Mouse (Mus musculus): Measurements from ENCODE around the gene Dlx1.

DNA sequence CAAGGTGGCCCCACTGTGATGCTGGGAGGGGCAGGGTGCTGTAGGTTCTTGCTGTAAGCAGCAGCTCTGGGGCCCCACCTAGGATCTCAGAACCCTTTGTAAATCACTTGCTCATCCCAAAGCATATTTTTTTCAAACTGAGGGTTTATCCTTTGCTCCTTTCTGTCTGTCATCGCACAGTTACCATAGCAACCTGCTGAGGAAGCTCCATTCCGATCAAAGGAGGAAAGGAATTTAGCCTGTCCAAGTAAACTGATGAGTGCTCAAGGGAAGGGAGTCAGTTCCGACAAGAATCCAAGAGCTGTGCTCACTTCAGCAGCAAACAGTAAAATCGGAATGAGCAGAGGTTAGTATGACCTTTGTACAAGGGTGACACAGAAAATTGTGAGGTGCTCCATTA, 32.9 kb upstream of the Dlx1 start:
- TF ChIP-seq CTCF (IDR thresholded peaks at IDR 0.05; ENCODE audit: extremely low read depth, insufficient read depth, insufficient read length, insufficient replicate concordance) (no peak), POLR2A (IDR thresholded peaks at IDR 0.05; ENCODE audit: low read depth, low read length) (no peak)

All from spleen, adult 2 months (tissue).